Mouse (Mus musculus) heart, postnatal 0 days (tissue): Measurements from ENCODE around the gene Tctn3. TPM values are rescaled to one million over a fixed set of nuclear protein-coding genes. Genes with fewer than 3 reads are reported as not detected.

Experiments used
- ATAC-seq: fragments of 200-750 bp; cut with Nextera tagmentation; 2 replicates; pipeline ENCODE4 v1.8.0; 2017; ENCODE audit warnings: low read depth, moderate number of reproducible peaks, moderate library complexity; ENCODE audit not compliant: insufficient read depth
- DNase-seq: peaks from one replicate; pipeline ENCODE4 v3.0.0-alpha.2; 2016; ENCODE audit warnings: low spot score
- H3K27ac ChIP-seq: fragments of 300-500 bp; sonication (generic); 2 replicates; pipeline ENCODE4 v1.5.1; 2014; ENCODE audit warnings: low read depth, mild to moderate bottlenecking
- H3K27me3 ChIP-seq: fragments of 300-500 bp; sonication (generic); 2 replicates; pipeline ENCODE4 v1.6.1; 2014; ENCODE audit warnings: low read length, mixed read lengths; ENCODE audit not compliant: control insufficient read depth, insufficient read depth
- H3K36me3 ChIP-seq: fragments of 300-500 bp; sonication (generic); replicated peaks from 2 replicates; pipeline ENCODE4 v1.6.1; 2014; ENCODE audit warnings: low read length, mixed read lengths; ENCODE audit not compliant: control insufficient read depth, insufficient read depth
- H3K4me1 ChIP-seq: fragments of 300-500 bp; sonication (generic); 2 replicates; pipeline ENCODE4 v1.6.1; 2014; ENCODE audit warnings: antibody characterized with exemption; ENCODE audit not compliant: control insufficient read depth, insufficient read depth
- H3K4me2 ChIP-seq: fragments of 300-500 bp; sonication (generic); 2 replicates; pipeline ENCODE4 v1.6.1; 2014; ENCODE audit warnings: low read depth, mild to moderate bottlenecking, low read length, moderate library complexity
- H3K4me3 ChIP-seq: fragments of 300-500 bp; sonication (generic); 2 replicates; pipeline ENCODE4 v1.5.1; 2014; ENCODE audit warnings: low read depth, low read length
- H3K9ac ChIP-seq: fragments of 300-500 bp; sonication (generic); replicated peaks from 2 replicates; pipeline ENCODE4 v1.6.1; 2014; ENCODE audit warnings: low read depth, low read length, mixed read lengths
- H3K9me3 ChIP-seq: fragments of 300-500 bp; sonication (generic); replicated peaks from 2 replicates; pipeline ENCODE4 v1.6.1; 2016; ENCODE audit warnings: low read length; ENCODE audit not compliant: control insufficient read depth
- CTCF ChIP-seq: IDR thresholded peaks from 2 replicates; pipeline ENCODE4 v1.5.1; 2016; ENCODE audit warnings: antibody characterized with exemption, control low read depth, low read depth
- WGBS: fragments of 180-500 bp; shearing (Covaris S2); extraction: QIAGEN DNeasy Blood & Tissue Kit; methylation state at CpG from one replicate; pipeline ENCODE4 v1.1.7; 2014; 5-methylcytosine and 5-hydroxymethylcytosine counted together
- polyA plus RNA-seq: library from polyadenylated mRNA; unstranded; fragments of >200 nt; fragmentation: Nextera tagmentation; extraction: Ambion mirVana; gene quantifications from 2 replicates; pipeline ENCODE4 v1.2.1, GENCODE M21; 2015
- total RNA-seq: library from RNA; depleted of rRNA; stranded (reverse); fragments of >200 nt; gene quantifications from 2 replicates; pipeline ENCODE4 v1.2.3, GENCODE M21; 2014; ENCODE audit warnings: low replicate concordance; rRNA removed

The Tctn3 gene
- total and polyA plus RNA-seq, 2 experiments from 2014 or later = 6.7 to 10.7 TPM

DNA sequence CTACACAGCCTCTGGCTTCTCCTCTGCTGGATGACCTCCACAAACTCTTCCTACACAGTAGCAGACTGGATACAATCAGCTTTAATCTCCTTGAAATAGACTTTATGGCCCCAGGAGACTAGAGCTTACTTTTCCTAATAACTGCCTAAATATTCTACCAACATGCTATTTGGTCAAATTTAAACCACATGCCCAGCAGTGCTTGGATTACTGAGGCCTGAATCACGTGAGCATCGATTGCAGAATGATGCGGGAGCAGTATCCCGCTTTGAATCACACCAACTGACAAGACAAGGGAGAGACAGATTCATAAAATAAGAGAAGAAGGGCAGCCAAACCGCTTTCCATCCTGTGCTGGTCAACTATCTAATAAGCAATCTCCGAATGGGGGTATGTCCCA, 63.6 kb downstream of the Tctn3 start:
- H3K27me3 ChIP-seq = no peaks in the 10 kb centered on the region
- H3K4me2 ChIP-seq = no peak overlapping the region
- H3K9ac ChIP-seq = no peak overlapping the region
- no peak overlapping the region for H3K4me3 ChIP-seq
- ATAC-seq (no peak), DNase-seq (no peak)
- H3K27ac ChIP-seq = peak overlapping the region; percentile 93
- 88% methylated on average over 6 of the region's 6 CpGs for WGBS
- no peaks in the 10 kb centered on the region for H3K4me1 ChIP-seq
- H3K36me3 ChIP-seq = peaks cover 21% of the 10 kb centered on the region
- no peaks in the 10 kb centered on the region for H3K9me3 ChIP-seq
- no peak for TF ChIP-seq CTCF

Other genes with a start within 250 kb of the Tctn3 start
- gene Sorbs1, start 98.5 kb downstream of the Tctn3 start, total RNA-seq = 77.7 and 140 TPM in 2 replicates
- 153 and 159 TPM in 2 replicates for gene Sorbs1, start 98.5 kb downstream of the Tctn3 start, polyA plus RNA-seq
- 41.3 and 42.8 TPM in 2 replicates for gene Aldh18a1, start 23.8 kb downstream of the Tctn3 start, total RNA-seq
- gene Aldh18a1, start 23.8 kb downstream of the Tctn3 start, polyA plus RNA-seq = 20.6 and 20.9 TPM in 2 replicates
- 18.5 and 31.7 TPM in 2 replicates for gene Entpd1, start 133 bp upstream of the Tctn3 start, total RNA-seq
- 9.2 and 10.3 TPM in 2 replicates for gene Entpd1, start 133 bp upstream of the Tctn3 start, polyA plus RNA-seq
- not detected in 2 replicates for gene Cc2d2b, start 136.5 kb upstream of the Tctn3 start, total RNA-seq
- 0.05 TPM in 1 of 2 replicates, not detected in the other for gene Cc2d2b, start 136.5 kb upstream of the Tctn3 start, polyA plus RNA-seq
- gene Ccnj, start 219.0 kb upstream of the Tctn3 start, total RNA-seq = 2.4 and 2.7 TPM in 2 replicates
- 4.1 and 5.0 TPM in 2 replicates for gene Ccnj, start 219.0 kb upstream of the Tctn3 start, polyA plus RNA-seq